Mouse (Mus musculus) brain, embryonic 14.5 days (tissue): ENCODE results near the gene Eaf1.

ENCODE experiments used
- CTCF ChIP-seq: fragments of 200-500 bp; IDR thresholded peaks from 2 replicates; pipeline ENCODE4 v1.5.1; 2012; ENCODE audit warnings: inconsistent platforms, mild to moderate bottlenecking, moderate library complexity, borderline replicate concordance; ENCODE audit not compliant: insufficient read depth, insufficient read length; ENCODE audit errors: extremely low read depth
- POLR2A ChIP-seq: fragments of 200-500 bp; IDR thresholded peaks from 2 replicates; pipeline ENCODE4 v1.6.1; 2012; ENCODE audit warnings: mild to moderate bottlenecking, inconsistent platforms, borderline replicate concordance; ENCODE audit not compliant: poor library complexity, insufficient read depth, insufficient read length, severe bottlenecking; ENCODE audit errors: extremely low read depth

GRCm38 (mm10) chr14:31486465-31486864, 7.7 kb upstream of the Eaf1 start:
- TF ChIP-seq CTCF (0 out of 2 replicates have a peak, but pooled peaks have one; percentile 0), POLR2A (no peak)
